Mouse (Mus musculus) lung, postnatal 0 days (tissue): ENCODE results near the gene Scamp1.

Experiments
- CTCF ChIP-seq: IDR thresholded peaks from 2 replicates; pipeline ENCODE4 v1.5.1; 2016; ENCODE audit warnings: antibody characterized with exemption, mild to moderate bottlenecking
- EP300 ChIP-seq: IDR thresholded peaks from 2 replicates; pipeline ENCODE4 v1.6.1; 2016; ENCODE audit warnings: antibody characterized with exemption, mild to moderate bottlenecking, control low read depth

DNA sequence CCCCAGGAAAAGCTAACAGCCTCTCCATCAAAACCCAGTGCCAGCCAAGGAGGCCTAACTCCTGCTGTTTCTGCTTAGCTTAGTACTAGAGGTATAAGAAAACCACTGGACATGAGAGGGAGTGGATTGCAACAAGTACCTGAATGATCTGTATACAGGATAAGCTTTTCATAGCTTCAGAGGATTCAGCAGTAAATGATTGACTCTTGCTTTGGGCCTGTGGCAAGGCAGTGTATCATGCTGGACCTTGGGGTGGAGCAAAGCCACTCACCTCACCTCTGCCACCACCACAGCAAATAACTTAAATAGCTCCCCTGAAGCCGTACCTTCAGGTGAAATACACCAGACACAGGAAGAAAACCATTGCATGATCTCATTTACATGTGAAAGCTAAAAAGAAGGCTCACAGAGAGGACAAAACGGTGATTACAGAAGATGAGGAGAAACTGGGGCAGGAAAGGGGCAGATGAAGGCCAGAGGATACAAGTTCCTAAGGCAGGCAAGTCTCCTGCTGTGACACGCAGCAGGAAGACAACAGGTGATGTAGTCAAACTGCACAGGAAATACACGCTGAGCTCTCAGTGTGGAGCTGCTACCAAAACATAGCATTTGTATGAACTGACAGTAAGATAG, 43.6 kb downstream of the Scamp1 start:
- TF ChIP-seq CTCF (no peak), EP300 (no peak)
